Mouse (Mus musculus): ENCODE measurements around the gene Mrpl39.

The Mrpl39 gene

DNA sequence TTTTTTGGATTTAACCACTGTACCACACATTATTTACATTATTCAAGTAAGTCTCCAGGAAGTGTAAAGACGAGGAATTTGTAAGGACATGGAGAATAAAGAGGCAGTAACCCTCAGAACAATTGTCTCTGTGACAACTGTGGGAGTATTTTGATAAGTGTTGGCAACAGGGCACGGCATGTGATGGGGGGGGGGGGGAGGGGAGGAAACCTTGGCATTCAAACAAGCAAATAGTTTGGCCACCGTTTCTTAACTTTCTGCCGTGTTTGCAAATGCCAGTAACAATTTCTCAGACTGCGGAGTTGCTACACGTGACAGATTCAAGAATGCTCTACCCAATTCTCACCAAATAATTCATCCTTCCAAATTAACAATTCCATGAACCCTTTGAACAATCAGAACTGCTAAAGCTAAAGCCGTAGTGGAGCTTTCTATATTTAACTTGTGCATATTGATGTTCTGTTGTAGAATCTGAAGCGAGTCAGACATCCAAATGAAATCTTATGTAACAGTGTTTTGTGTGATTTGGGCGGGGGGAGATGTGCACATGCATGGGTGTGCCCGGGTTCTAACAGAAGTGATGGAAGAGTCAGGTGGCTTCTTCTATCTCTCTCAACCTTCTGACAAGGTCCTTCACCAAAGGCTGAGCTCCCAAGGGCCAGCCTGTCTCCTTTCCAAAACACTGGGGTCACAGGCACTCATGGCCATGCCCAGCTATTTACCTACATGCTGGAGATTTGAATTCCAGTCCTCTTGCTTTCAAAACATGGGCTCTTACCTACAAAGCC is 9.4 kb upstream of the Mrpl39 start:
- DNase-seq (ENCODE audit: low spot score in 2 of 2), result no peak

DNA sequence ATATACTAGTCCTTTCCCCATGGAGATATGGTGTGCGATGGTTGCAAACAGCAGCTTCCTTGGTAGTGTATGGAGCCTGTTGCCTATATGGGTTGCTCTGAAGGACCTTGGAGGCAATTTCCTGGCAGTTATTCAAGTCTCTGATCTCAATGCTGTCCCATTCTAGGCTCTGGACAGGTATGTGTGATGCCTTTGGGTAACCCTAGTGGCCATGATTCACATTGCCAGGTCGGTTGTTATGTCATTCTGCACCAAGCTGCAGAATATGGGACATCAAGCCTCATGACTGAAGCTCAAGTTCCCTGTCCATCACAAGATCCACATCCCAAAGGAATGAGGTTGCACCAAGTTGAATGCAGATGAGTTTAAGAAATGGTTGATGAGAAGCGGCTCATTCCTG is 1.8 kb upstream of the Mrpl39 start:
- no peak for DNase-seq (ENCODE audit: low spot score in 2 of 2)

DNA sequence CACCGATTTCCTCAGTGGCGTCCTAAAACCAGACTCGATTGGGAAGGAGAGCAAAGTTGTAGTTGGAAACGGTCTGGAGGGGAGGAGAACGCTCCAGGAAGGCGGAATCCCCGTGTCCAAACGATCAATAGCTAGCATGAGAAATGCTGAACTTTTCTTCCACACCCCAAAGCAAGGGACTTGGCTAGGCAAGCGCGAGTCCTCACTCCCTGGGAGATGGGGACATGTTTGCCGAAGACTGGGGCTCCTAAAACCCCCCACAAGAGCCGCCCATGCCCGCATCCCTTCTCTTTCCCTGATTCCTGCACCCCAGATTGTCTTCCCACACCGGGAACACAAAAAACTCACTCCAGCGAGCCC is 756 bp downstream of the Mrpl39 start:
- DNase-seq (ENCODE audit: low spot score in 2 of 2), result no peak

DNA sequence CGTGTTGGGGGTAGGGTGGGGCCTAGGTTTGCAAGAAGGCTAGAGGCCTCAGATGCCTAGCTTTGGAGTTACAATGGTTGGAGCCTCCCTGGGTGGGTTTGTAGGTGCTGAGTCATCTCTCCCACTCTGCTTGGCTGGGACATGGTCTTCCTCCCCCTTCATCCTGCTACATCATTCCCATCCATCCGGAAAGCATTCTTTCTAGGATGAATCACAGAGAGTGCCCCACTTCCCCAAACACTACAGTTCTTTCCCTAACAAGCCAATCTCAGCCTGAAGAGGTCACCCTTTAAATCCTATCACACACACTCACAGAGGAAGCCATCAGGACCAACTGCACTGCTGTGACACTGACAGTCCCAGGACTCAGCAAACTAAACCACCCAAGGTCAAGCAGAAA is 14.9 kb downstream of the Mrpl39 start:
- no peak for DNase-seq (ENCODE audit: low spot score in 2 of 2)

DNA sequence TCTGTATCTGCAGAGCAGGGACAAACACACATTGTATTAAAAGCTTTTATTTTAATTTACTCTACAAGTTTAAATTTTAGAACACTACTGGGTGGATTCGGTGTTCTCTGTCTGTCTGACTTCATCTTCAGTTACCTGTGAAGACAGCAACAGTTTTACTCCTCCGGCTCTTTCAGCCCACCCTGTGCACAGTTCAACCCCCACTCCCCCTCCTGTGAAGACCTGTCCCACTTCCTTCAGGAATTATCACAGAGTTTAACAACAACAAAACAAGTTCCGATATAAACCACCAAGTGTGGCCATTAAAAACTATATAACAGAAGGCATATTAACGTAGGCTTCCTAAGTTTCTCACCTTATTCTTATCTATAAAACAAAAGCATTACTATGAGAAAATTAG is 17.3 kb downstream of the Mrpl39 start:
- DNase-seq (ENCODE audit: low spot score in 2 of 2), result no peak

DNA sequence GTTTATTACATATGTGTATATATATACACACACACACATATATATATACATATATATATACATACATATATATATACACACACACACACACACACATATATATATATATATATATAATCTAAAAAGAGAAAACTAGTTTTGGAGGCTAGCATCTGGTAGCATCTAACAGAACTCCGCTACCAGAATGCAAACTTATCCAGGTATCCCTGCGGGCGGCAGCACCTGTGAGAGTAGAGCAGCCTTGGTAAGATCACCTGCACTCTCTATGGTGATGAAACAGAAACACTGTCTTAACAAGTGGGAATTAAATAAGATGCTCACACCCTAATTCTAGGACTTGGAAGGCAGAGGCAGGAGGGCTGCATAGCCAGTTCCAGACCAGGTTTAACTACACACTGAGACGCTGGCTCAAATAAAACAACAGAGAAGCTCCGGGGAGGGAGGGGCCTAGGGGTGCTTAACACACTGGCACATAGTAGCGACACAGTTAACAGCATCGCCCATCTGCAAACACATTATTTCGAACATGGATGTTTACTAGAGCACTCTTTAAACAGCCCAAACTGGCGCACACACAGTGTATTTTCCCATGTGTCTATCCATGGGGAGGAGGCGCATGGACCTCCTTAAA is 17.8 kb downstream of the Mrpl39 start:
- DNase-seq (ENCODE audit: low spot score in 2 of 2), result no peak

DNA sequence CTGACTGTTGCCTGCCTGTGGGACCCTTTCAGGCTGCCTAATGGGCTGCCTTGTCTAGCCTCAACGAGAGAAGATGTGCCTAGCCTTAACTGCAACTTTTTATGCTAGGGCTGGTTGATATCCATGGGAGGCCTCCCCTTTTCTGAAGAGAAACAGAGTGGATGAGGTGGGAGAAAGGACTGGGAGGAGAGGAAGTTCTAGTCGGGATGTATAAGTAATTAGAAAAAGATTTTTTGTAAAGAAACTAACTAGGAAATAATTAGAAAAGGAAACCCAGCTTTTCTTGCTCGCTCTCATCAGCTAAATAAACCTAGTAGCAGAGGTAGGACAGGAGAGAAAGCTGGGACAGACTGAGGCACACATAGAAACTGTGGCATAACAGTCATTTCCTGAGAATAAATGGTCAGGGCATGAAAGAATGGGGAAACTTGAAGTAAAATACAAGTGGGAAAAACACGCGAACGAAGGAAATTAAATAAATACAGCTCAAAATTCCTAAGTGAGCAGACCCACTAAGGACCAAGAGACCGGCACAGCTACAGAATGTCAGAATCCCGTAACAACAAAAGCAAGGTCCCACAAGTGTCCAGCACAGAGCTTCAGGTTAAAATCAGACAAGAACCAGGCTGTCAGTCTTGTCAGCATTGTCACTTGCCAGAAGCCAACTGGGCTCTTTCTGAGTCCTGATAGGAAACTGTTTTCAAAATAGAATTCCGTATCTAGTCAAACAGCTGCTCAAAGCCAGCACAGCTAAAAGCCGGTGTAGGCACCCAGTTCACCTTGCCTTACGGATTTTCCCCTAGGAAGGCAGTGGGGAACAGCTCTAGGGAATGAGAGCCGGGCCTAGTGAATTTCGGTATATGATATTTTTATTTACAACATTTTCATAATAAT is 18.6 kb downstream of the Mrpl39 start:
- DNase-seq (ENCODE audit: low spot score in 2 of 2), result no peak

DNA sequence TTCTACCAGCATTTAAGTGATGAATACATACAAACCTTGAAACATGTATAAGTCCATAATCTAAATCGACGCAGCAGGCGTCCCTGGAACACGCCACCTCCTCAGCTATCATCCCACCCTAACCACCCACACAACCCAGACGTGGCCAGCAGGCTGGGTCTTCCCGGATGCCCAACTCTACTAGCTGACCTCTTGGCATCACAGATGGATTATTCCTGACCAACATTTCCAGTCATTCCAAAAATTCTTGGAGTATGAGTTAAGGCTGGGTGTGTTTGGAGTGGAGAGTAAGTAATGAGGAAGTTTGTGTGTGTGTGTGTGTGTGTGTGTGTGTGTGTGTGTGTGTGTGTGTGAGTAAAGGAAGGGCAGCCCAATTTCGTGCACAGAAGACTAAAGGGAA is 19.3 kb downstream of the Mrpl39 start:
- DNase-seq (ENCODE audit: low spot score in 2 of 2), result no peak

DNA sequence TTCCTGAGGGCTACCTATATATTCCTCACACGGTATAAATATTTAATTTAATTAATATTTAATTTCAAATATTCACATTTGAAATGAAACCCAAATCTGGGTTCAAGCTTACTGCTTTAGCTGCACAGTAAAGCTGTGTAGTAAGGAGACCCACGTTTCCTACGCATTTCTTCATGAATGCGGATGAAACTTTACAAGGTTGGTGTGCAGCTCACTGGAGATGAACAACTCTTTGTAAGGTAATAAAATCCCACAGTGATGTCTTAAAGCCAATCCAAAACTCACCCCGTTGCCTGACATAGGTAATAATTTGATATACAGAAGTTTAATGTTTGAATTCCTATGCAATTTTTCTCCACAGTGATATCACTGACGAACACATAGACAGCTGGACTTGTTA is 20.6 kb downstream of the Mrpl39 start:
- DNase-seq (ENCODE audit: low spot score in 2 of 2), result no peak

DNA sequence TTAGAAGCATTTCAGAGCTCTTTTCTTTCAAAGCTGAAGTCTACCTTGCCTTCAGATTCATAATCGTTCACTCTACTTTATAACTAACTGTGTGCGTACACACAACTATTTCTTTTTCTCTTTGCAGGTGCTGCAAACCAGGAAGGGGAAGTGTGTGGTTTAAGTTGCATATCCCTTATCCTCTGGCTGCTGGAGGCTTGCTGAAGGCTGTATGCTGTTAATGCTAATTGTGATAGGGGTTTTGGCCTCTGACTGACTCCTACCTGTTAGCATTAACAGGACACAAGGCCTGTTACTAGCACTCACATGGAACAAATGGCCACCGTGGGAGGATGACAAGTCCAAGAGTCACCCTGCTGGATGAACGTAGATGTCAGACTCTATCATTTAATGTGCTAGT is 21.6 kb downstream of the Mrpl39 start:
- no peak for DNase-seq (ENCODE audit: low spot score in 2 of 2)

DNA sequence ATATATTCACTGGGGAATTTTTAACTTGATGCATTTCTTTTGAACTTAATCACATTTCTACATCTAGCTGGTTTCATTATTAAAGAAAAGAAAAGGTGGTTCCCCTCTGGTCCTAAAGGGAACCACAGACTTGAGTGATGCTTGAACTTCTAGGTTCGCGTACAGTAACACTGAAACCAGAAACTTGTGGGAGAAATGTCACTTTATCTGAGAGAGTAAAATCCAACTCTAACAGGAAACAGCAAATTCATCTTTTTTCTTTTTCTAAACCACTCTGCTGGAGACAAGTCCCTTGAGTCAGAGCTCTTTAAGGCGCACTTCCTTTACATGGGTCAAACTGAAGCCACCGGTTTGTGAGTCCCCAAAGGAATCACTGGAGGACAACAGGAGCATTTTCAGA is 22.4 kb downstream of the Mrpl39 start:
- DNase-seq (ENCODE audit: low spot score in 2 of 2), result no peak

DNA sequence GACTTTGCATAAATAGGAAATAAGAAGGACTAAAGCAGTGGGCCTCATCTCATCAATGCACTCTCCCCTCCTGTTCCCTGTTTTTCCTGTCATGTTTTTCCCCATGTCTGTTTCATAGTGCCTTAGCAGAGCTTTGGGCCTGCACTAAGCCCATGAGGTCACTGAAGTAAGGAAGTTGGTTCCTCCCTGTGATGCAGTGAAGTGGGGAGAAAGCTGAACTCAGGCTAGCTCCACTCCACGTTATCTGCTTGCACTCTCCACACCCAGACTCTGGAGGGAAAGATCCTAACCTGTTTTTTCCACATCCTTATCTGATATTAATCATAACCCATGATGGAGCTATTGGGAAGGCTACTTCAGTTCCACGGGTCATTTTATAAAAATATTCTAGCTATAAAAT is 26.9 kb downstream of the Mrpl39 start:
- no peak for DNase-seq (ENCODE audit: low spot score in 2 of 2)

DNA sequence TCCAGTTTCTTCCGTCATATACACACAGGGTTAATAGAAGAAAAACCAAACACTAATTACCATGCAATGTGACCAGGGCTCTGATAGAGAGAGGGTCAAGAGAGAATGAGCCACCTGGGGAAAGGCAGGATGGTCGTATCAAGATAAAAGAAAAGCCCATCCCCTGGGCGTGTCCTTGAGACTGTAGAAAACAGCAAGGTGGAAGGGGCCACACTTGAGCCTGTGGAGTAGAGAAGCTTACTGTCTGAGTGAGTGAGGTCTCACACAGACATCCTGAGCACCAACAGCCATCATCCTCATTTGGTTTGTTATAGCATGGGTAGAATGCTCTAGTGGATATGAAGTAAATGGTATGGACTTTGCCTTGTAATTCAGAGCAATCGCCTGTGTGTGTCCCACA is 27.7 kb downstream of the Mrpl39 start:
- no peak for DNase-seq (ENCODE audit: low spot score in 2 of 2)

DNA sequence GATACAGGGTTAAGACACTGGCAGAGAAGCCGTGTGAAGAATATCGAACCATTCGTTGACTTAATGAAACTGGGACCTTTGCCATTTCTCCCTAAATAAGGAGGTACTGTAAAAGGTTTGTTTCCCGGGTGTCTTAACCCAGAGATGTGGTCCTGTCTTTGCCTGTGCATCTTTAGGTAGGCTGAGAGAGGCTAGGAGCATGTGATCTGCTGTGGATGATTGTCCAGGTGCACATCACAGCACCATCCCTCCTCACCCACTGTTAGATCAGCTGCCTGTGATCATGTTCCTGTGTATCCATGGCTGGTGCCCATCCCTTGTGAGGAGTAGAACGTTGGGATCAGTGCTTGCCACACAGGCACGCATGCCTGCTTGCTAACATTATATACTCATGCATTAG is 29.0 kb downstream of the Mrpl39 start:
- DNase-seq (ENCODE audit: low spot score in 2 of 2), result no peak

DNA sequence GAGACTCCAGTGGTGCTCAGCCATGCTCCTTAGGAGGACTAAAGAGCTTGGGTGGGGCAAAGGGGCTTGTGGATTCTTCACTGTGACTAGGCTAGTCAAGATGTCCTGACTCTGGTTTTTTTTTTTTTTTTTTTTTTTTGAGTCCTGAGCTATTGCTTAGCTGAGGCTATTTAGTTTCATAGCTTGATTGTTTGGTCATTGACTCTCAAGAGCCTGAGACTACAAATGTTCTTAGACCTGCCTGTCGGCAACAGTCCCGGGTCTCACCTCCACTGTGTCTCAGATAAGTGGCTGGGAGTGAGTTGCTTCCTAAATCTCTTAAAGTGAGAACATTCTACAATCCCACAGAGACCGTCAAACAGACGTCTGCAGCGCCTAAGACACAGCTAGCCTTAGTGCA is 30.0 kb downstream of the Mrpl39 start:
- no peak for DNase-seq (ENCODE audit: low spot score in 2 of 2)

DNA sequence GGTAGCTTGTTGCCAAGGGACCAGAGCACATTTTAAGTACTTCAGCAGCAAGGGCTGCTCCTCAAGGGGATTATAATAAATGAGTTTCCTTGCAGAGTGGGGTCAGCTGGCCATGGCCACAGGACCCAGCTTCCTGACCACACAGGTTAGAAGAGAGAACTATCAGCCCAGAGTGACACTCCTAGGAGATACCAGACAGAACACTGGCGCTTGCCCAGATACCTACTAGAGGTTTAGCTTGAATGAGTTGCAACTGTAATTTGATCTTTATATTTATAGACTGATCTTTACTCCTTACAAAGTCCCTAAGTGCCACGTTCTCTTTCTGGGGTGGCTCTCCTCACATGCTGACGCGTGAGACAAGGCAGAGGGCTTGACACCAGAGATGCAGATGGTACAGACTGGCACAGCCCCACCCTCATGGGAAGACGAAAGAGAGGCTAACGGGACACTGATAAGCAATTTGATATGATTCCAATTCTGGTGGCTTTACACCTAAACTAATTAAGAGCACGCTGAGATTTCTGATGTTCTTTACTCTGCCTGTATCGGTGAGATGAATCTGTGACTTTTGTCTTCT is 30.8 kb downstream of the Mrpl39 start:
- no peak for DNase-seq (ENCODE audit: low spot score in 2 of 2)

DNA sequence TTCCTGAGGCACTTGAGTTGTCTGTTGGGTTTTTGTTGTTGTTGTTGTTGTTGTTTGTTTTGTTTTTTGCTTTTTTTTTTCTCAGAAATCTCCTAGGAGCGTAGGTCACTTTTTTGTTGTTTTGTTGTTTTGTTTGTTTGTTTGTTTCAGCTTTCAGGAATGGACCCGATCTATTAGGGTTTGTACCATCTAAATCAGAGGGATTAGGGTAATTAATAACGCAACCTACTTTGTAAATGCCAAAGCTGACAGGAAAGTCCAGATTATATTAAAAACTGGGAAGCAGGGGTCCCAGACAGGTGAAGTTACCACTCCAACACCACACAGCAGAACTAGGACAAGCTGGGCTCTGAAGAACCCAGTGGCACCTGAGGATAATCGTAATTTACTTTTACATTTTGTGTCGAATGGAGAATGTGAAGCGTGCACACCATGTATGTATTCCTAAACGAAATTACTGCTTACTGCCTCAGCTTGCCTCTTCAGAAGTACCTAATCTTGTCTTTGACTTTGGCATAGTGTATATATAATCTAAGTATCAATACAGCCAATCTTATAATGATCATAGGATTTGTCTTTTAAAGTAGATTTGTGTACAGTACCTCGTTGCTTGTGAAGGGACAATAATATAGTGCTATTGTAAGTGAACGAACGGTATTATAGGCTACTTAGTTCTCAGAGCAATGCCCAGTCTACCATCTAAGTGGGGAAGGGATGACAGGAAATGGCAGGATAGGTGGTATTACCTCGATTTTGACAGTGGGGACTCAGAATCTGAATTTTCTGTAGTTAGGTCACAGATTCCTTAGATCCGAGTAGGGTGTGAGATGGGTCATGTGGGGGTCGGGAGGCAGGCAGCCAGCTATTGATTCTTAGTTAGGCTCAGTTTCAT is 31.5 kb downstream of the Mrpl39 start:
- DNase-seq (ENCODE audit: low spot score in 2 of 2), result no peak

DNA sequence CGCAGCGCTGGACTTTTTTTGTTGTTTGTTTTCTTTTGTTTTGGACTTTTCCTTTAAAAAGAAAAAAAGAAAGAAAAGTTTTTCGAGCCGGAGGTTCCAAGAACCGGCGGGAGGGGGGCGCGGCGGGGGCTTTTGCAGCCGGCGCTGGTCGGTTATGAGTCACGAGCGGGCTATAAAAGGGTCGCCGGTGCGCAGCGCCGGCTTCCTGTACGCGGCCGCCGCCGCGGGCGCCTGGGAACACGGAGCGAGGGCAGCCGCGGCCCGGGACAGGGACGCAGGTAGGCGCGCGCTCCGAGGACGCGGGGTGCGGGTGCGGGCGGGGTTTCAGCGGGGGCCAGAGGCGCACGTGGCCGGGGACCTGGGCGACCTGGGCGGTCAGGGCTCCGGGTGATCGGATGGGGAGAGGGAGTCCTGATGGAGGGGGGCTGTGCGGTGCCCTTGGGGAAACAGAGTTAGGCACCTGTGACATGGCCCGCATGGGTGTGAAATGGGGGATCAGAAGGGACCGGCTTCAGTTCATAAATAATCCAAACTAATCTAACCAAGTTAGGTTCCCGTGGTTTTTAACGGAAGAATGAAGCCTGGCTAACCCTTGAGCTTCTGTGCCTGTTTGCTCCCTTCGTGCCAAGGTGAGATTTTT is 32.3 kb downstream of the Mrpl39 start:
- no peak for DNase-seq (ENCODE audit: low spot score in 2 of 2)

DNA sequence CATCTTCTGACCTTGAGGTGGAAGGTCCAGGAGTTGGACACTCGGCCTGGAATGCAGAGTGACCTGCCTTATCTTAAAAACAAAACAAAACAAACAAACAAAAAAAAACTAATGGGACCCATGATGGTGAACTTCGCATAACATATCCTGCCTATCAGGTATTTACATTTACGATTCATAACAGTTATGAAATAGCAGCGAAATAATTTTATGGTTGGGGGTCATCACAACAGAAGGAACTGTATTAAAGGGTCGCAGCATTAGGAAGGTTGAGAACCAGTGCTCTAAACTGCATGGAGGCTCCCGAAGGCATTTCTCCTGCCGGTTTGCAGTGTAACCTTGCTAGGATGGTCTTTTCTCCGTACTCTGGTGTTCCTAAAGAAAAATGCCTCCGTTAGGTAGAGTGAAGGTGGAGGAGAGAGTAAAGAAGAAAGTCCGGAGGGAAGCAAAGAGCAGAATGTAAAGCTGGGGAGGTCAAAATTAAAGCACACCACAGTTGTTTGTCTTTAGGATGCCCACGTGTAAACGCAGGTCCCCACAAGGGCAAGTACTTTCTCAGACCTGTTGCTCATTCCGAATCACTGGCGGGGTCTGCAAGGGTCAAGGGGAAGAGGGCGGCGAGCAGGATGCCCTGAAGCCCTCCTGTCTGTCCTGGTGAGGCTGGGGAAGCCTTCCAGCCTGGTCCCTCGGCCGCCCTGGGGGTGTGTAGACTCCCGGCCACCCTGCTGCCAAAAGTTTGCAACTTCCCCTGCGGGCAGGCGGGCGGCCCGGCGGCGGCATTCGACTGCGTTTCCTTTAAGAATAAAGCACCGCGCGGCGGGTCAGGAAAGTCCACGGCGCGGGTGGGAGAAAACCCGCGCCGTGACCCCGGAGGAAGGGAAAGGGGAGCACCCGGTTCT is 33.1 kb downstream of the Mrpl39 start:
- DNase-seq (ENCODE audit: low spot score in 2 of 2), result no peak

DNA sequence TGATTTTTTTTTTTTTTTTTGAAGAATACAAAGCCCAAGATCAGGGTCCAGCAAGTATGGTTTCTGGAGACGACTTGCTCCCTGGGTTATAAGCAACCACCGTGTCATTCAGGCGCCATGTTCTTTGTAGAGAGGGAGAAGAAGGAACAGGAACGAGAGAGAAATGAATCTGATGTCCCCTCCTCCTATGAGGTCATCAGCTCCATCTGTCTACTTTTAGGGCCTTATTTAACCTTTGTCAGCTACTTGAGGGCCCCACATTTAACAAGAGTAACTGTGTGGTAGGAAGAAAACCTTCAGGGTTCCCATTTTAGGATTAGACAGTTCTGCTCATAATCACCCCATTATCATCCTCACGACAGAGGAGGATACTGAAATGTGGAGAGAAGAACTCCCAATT is 34.5 kb downstream of the Mrpl39 start:
- no peak for DNase-seq (ENCODE audit: low spot score in 2 of 2)

All from right cerebral cortex, postnatal 36 days (tissue).